Mouse (Mus musculus): ENCODE measurements around the gene a.

a gene

DNA sequence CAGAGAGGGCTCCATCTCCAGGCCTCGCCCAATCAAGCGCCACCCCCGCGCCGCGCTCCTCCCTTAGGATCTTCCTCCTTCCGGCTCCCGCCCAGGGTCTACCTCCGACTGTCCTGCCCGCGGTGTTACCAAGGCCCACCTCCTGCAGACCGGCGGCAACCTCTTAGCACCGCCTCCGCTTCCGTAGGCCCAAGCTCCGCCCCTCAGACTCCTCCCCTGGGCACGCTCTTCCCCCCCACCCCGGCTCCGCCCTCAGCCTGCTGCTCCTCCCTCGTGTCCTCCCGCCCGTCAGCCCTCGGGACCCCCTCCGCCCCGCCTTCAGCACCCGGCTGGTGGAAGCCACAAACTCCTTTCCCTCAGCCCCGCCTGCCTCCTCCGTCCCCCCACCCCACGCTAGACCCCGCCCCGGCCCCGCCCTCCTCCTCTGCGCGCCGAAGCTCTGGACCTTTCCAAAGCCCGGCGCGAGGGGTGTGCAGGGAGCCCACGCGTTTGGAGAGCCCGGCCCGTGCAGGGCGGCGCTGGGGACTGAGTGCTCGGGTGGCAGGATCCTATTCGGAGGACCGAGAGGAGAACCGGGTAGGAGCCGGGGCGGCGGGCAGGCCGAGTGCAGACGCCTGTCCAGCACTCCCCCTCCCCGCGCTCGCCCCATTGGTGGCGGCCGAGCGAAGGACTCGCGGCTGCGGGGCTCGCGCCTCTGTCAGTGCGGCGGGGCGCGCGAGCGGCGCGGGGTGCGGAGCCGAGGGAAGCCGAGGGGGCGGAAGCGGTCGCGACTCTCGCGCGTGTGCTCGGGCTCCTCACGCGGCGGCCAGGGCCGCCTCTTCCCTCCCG lies at the start of gene a, which contains the start of gene Raly:
TSS of gene a (plus strand) at position 747 of the 828 bp plus-strand sequence.
TSS of gene Raly (plus strand) at position 441 of the 828 bp plus-strand sequence.
- DNase-seq: peak; percentile 98 to 99

DNA sequence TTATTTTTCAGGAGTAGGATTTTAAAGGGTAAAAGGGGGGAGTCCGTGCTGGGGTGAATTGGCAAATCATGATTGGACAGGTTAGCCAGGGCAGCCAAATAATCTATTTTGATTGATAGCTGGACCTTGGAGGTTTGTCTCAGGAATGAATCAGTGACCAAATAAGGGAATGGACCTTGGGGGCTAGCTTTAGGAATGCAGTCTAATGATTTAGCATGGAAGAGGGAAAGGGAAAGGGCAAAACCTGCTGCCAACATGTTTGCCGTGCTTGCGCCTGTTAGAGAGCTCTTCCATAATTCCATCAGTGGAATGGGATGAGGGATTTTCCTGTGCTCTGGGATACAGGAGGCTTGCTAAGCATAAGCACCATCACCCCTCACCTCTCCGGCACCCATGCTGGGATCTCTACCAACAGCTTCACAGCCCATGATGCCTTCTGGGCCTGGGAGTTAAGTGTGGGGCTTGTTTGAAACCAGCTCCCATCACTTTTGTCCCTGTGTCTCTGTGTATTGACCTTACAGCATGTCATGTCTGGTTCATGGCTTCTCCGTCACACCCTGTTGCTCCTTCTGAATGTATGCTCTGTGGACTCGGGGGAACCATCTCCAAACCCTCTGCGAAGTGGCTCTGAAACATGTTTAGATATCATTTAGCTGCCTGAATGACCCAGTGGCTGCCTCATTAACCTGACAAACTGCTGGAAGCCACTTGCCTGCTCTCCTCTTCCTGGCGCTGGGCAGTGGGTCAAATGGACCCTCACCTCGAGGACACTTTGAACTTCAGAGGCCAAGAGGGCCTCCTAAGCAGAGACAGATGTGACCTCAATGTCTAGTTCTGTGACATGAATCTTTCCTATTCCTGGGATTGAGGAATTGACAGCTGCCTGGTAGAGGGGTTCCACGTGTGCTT lies 48.0 kb upstream of the a start:
- DNase-seq: no peak

DNA sequence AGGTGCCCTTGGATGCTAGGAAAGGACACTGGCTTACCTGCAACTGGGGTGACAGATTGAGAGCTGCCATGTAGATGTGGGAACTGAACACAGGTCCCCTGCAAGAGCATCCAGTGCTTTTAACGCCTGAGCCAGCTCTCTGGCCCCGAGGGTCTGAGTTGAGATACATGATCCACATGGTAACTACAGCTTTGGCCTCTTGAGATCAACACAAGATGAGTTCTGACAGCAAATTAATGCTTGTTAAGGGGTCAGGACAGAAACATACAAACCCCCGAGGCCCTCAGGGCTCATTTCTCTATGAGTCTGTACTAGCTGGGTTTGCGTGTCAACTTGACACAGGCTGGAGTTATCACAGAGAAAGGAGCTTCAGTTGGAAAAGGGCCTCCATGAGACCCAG lies 47.3 kb upstream of the a start:
- DNase-seq: no peak

DNA sequence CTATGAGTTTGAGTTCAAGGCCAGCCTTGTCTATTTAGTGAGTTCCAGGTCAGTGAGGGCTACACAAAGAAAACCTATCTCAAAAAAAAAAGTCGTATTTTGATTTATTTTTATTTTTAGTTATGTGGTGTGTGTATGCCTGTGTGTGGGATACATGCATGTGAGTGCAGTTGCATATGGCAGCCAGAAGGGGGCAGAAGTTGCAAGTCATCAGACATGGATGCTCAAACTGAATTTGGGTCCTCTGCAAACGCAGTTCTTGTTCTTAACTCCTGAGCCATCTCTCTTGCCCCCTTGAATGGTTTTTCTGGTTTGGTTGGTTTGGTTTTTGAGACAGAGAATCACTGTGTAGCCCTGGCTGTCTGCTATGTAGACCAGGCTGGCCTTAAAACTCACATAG lies 42.8 kb upstream of the a start:
- no peak for DNase-seq

DNA sequence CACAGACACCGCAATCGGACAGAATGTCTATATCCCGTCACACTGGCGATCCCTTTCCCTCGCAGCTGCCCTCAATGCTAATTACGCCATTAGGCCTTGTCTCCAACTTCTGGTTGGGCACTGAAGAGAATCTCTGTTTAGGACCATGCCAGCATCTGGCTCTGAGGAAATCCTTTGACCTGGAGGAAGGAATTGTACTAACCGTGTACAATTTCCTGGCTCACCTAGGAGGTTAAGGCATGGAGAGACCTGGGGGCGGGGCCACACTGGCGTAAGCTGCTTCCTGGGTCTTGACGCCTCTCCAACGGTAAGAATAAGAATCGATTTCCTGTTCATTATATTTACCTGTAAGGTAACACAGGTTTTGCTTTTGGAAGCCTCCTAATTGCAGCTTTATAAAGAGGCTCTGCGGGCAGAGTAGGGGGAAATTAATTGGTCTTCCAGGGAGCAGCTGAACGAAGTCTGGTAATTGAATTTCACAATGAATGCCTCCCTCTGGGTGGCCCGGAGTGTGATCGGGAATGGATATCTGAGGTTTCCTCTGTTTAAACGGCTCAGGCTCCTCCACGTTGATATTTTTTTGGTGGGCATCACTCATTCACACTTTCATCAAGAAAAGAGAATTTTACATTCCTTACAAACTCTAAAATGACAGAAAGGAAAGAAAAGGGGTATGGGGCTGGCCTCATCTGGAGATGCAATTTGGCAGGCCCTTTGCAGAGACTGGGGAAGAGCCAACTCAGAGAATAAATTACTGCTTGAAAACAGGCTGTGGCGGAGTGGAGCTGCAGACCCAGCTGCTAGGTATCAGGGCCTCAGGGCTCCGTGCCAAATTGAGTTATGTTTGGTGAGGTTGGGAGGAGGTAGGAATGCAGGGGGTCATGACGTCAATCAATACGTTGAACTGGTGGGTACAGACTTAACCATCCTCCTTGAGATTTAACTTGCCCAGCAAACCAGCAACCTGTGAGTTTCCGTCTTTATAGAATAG lies 41.9 kb upstream of the a start:
- DNase-seq: peak; percentile 70 to 77

DNA sequence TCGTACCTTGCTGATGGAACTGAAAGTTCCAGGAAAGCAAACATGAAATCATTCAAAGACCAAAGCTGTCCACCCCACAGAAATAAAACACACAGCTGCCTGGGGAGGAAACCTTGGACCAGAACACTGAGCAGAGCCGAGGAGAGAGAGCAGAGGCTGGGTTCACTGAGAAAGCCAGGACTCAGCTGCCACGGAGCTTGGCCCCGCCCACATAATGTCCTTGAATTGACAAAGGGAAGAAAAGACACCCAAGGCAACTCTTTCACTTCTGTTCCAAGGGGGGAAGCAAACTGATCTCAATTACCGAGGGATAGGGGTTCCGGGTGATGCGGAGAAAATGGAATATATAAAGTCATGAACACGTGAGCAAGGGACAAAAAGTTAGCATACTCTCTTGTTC lies 39.3 kb upstream of the a start:
- DNase-seq: peak in 1 of 2 experiments; percentile 47

DNA sequence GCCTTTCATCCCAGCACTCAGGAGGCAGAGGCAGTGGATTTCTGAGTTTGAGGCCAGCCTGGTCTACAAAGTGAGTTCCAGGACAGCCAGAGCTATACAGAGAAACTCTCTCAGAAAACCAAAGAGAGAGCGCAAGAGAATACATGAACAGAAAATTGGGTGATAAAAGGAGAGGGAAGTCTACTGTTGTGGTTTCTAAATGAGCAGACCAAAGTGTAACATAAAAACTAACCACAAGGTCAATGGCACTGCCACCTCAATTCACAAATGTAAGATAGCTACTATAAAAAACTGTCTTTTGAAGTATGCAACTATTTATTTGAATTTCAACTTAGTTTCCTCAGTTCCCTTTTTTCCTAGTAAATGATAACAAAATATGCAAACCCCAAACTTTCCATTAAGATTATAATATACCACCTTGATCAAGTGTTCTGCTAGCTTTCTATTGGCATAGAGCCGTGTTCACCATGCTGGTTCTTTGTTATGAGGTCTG lies 37.1 kb upstream of the a start:
- no peak for DNase-seq

DNA sequence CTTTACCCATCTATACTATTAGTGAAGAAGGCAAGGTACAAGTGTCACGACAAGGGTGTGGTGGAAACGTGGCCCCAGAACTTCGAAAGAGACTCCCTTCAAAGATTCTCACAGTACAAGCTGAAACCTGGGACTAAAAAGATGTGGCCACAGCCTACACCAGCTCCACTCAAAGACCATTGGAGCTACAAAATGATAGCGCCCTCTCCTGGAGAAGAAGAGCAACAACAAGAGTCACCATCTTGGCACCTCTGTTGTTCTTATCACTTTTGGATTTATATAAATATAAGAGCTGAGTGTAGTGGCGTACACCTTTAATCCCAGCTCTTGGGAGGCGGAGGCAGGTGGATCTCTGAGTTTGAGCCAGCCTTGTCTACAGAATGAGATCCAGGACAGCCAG lies 35.4 kb upstream of the a start:
- no peak for DNase-seq

DNA sequence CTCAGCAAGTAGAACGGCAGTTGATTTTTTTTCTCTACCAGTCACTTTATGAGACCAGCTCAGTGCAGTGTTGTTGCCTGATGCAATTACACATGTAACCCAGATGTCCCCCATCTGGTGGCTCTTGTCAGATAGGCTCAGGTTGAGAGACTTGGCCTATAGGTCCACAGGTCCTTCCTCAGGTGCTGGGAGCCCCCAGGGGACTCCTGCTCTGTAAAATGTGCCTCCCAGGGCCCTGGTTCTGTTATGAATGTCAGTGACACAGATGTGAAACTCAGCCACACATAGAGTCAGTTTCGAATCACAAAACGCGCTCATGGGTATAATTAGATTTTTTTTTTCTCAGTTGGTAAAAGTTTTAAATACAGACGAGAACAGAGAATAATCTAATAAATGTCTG lies 33.5 kb upstream of the a start:
- DNase-seq: no peak

DNA sequence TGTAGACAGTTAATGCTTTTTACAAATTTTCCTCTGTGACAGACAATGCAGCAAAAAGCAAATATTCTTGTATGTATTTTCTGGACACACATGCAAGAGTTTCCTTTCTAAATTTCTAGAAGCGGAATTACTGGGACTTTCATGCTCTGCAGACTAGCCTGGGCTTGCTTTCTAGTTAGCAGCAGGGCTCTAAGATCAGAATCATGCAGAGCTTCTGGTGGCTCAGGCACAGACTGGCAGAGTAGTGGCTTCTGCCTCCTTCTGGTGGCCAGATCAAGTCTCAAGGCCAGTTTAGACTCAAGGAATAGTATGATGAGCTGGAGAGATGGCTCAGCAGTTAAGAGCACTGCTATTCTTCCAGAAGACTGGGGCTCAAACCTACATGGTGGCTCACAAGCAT lies 32.7 kb upstream of the a start:
- DNase-seq: no peak

DNA sequence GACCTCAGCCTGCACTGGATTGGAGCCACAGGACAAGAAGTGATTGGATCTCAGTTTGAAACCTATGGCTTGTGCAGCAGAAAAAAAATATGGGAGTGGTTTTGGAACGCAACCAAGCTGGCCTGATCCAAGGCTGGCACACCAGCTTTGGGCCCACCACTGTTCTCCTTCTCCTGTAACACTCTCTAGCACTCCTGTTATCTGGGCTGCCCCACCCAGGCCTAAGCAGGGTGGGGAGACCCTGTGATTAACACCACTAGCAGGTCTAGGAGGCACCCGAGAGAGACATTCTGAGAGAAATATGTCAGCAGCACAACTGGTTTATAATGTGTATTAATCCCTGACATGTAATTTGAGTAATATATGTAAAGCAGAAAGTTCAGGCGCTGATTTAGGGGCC lies 28.0 kb upstream of the a start:
- DNase-seq: peak in 1 of 2 experiments; percentile 21

DNA sequence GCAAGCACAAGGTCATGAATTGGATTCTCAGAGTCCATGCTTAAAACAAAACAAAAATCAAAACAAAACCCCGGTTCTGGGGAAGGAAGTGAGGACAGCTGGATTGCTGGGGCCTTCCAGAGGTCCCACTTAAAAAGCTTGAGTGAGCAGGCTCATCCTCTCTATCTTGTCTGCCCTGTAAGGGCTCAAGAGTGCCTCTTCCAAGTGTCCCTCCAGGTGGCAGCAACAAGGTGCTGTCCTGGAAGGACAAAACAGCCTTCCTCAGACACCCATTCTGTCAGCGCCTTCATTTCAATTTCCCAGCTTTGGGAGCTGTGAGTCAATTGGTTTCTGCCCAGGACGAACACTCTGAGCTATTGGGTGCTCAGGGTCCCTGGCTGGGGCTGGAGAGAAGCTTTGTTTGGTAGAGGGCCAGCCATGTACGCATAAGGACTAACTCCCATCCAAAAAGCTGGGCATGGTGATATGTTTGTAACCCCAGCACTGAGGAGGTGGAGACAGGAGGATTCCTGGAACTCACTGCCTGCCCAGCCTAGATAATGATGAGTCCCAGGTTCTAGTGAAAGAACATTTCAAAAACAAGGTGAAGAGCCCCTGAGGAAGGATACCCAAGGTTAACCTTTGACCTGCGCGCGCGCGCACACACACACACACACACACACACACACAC lies 26.2 kb upstream of the a start:
- peak in 1 of 2 experiments; percentile 22 for DNase-seq

DNA sequence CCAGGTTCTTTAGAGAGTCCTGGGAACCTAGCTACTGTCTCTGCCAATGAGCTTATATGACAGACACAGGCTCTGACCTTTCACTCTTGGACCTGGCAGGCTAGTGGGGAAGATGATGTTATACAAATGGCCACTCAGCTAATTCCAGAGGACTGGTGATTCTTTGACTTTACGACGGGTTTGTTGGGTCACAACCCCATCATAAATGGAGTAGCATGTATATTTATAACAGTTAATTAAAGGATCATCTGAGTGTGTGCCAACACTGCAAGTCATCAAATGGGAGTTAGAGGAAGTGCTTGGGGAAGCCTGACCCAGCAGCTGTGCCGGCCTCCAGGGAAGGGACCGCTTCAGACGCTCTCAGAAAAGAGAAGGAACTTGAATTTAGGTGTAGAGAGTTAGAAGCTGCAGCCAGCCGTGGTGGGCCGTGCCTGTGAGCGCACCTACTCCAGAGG lies 25.6 kb upstream of the a start:
- peak; percentile 61 to 71 for DNase-seq

DNA sequence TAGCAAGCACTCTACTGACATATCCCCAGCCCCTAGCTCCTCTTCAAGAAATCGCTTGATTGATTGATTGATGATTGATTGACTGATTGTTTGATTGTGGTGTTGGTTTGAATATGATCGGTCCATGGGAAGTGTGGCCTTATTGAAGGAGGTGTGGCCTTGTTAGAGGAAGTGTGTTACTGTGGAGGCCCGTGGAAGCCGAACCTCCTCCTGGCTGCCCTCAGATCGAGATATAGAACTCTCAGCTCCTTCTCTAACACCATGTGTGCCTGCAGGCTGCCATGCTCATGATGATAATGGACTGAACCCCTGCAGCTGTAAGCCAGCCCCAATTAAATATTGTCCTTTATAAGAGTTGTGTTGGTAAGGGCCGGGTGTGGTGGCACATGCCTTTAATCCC lies 24.2 kb upstream of the a start:
- DNase-seq: no peak

DNA sequence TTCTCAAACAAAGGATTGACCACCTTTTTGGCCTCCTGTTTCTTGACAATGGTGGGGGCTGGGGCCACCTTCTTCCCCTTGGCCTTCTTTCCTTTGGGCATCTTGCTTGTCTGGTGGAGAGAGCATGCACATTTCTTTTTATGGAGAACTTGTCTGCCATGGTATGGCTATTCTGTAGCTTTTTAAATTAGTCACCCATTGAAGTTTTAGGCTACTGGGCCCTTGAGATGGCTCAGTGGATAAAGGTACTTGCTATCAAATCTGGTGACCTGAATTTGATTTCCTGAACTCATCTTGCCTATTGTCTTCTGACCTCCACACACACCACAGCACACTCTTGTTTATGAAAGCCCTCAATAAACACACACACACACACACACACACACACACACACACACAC lies 21.3 kb upstream of the a start, which contains the start of gene Gm14214:
TSS of gene Gm14214 (minus strand) at position 101 of the 400 bp plus-strand sequence.
- DNase-seq: no peak

DNA sequence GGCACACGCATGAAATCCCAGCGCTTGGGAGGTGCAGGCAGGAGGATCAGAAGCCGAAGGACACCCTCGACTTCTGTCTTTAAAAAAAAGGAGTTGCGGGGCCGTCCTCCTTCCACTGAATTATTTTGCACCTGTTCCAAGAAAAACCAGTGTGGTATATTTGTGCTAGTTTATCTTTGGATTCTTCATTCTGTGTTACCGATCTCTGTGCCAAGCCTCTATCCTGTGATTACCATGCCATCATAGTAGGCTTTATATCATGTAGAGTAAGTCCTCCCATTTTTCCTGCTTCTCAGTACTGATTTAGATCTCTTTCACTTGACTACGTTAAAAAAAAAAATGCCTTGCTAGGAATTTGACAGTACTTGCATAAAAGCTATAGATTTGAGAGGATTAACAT lies 19.6 kb upstream of the a start:
- no peak for DNase-seq

DNA sequence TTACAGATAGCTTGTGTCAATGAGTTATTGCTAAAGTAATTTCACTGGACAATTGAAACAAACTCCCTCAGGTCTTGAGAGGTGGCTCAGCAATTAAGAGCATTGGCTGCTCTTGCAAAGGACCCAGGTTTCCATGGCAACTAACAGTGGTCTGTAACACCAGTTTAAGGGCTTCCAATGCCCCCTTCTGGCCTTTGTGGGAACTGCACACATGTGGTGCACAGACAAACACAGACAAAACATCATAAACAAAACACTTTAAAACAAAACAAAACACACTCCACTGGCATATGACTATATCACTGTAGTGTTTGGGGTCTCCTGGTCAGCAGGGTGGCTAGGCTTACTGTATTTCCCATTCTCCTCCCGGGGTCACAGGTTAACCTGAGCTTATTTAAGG lies 17.2 kb upstream of the a start:
- peak; percentile 69 to 73 for DNase-seq

DNA sequence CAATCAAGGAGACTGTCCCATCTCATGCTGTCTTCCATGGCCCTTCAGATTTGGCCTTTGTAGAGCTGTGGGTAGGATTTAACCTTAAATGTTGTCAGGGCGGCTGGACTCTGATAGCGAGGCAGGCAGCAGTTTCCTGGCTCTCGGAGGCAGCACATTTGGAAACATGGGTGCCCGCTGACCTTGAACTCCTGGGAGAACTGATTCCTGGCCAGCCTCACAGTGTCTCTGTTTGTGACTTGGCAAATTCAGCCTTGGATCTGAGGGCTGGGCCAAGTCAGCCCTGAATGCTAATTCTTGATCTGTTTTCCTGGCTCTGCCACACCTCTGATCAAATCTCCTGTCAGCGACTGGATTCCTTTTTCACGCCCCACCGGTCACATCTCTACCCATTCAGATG lies 14.7 kb upstream of the a start:
- DNase-seq: no peak

DNA sequence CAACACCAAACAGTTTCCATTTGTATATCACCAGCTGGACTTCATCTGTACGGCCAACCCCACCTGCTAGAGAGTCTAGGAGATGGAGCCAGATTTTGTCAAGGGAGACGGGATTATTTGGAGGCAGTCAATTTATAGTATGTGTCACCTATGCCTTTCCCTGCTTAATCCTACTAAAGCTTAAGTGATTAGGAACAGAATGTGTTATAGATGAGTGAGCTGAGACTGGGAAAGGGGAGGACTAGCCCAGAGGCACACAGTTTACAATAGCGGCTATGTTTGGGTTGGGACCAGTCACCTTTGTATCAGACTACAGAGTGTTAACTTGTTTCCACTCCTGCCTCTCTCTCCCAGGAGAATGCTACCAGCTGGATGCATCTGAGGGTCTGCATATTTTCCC lies 11.6 kb upstream of the a start:
- no peak for DNase-seq

DNA sequence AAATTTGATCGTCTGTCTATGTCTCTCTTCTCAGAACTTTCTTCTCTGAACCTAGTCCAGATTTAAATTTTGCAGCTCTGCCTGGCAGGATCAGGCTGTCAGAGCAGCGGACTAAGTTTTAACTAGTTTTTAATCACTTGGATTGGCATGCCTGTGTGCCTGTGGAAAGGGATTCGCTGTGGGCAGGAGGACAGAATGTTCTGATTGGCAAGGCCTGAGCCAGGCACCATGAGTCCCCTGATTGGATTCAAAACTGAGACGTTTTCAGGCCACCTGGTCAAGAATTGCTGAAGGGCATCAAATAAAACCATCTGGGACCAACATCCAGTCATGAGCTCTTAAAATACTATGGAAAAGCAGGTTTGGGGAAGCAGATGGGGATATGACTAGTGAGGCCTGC lies 8.8 kb upstream of the a start:
- no peak for DNase-seq

DNA sequence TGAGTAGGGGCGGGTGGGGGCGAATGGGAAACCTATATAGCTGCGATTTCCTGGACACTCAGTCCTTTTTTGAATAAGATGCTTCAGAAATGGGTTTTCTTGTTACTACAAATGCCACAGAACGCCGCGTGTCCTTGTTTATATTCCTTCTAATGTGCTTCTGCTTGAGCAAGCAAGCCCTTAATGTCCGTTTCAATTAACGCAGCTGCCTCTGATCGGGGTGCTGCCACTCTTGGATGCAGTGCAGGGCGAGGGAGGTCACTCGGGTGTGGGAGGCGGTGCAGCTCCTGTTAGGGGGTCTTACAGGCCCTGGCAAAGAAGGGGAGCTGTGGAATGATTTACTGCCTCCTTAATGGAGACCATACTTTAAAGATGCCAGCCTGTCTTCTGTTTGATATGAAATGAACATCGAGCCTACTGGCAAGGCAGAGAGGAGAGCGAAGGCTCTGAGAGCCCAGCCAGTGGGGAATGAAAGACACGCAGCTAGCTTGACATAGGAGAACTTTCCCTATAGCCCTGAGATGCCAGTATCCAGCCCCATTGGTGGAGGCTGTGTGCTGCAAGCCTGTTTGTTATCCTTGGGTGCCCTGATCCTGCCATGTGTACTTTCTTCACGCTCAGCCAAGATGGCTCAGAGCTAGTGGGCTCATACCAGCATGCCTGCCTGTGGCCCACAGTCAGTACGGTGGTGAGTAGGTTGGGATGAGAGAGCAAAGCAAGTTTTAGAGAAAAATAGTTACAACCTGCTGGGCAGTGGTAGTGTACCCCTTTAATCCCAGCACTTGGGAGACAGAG lies 8.1 kb upstream of the a start:
- DNase-seq: peak in 1 of 2 experiments; percentile 23

Measured in kidney, postnatal 4 days (tissue).